Mouse (Mus musculus): ENCODE results near the gene Prkd2.

Gene Prkd2

DNA sequence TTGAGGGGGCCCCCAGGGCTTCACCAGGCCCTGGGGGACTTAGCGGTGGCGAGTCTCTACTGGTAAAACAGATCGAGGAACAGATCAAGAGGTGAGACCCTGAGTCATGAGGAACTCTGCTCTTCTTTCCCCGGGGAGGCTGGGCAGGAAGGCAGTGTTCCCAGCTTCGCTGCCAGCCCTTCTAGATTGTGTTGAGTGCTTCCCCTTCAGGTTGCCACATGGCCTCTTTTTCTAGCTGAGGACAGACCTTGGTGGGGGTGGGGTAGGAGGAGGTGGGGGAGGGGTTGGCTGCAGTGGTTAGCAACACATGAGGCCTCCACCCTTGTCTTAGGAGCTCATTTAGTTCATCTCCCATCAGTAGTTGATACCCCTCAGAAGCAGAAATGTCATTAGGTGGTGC is 16.1 kb upstream of the Prkd2 start:
- no peak for DNase-seq (ENCODE audit: low read depth, low spot score)

DNA sequence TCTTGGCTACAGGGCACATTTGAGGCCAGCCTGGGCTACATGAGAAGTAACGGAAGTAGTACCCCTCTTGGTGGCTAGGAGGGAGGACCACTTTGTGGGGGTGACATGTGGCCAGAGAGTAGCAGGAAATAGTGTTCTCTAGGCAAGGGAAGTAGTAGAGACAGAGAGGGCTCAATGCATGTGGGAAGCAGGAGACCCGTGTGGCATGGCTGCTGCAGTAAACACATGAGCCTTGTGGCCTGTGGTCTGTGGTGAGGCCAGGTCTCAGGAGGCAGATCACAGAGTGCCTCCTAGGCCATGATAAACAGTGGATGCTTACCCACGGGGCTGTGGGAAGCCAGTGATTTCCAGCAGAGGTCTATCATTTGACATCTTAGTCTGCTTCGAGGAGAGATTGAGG is 15.4 kb upstream of the Prkd2 start:
- DNase-seq (ENCODE audit: low read depth, low spot score), result no peak

GRCm38 (mm10) chr7:16830449-16830848 is 12.3 kb upstream of the Prkd2 start:
- DNase-seq (ENCODE audit: low read depth, low spot score), result no peak

GRCm38 (mm10) chr7:16837916-16838803 is 4.5 kb upstream of the Prkd2 start:
- DNase-seq (ENCODE audit: low read depth, low spot score), result no peak

- no peak for DNase-seq (ENCODE audit: low read depth, low spot score)
Measured at GRCm38 (mm10) chr7:16838804-16839426, 3.8 kb upstream of the Prkd2 start.

DNA sequence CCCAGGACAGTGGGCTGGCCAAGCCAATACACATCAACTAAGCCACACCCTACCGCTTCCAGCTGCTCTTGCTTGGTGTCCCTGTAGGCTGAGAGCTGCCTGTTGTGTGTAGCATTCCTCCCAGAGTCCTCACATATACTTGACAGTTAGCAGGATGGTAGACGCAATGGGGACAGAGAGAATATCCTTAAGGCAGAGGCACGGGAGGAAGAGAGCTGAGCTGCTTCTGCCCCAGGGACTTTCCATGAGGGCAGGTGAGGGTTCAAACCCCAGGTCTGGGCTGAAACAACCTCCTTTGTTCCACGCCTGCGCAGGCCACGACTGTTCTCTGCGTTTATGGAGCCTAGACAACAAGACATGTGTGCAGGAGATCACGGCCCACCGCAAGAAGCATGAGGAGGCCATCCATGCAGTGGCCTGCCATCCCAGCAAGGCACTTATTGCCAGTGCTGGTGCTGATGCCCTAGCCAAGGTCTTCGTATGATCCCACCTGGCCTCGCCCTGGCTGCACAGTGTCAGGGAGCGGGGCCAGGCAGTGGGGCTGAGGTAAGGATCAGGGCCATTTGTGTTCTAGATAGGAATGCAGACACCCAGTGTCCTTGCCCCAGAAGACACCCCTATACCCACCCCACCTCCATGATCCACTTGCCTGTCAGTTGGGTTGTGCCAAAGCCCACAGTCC is 3.1 kb upstream of the Prkd2 start:
- no peak for DNase-seq (ENCODE audit: low read depth, low spot score)

GRCm38 (mm10) chr7:16840109-16840491 is 2.6 kb upstream of the Prkd2 start:
- no peak for DNase-seq (ENCODE audit: low read depth, low spot score)

DNA sequence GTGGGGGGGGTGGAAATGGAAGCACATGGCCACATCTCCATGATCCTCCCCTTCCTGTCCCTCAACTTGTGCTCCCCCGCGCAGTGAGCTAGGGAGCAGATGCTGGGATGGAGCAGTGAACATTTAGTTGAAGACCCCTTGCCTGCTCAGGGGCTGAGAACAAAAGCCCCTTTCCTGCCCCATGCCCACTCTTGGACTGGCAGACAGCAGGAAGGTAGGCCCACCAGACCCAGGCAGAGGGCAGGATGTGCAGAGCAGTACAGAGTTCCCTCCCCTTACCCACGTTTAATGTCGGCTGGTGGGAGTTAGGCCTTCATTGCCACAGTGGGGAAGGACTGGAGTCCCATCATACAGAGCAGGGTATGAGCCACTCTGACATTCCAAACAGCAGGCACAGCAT is 1.6 kb upstream of the Prkd2 start:
- DNase-seq (ENCODE audit: low read depth, low spot score), result no peak

DNA sequence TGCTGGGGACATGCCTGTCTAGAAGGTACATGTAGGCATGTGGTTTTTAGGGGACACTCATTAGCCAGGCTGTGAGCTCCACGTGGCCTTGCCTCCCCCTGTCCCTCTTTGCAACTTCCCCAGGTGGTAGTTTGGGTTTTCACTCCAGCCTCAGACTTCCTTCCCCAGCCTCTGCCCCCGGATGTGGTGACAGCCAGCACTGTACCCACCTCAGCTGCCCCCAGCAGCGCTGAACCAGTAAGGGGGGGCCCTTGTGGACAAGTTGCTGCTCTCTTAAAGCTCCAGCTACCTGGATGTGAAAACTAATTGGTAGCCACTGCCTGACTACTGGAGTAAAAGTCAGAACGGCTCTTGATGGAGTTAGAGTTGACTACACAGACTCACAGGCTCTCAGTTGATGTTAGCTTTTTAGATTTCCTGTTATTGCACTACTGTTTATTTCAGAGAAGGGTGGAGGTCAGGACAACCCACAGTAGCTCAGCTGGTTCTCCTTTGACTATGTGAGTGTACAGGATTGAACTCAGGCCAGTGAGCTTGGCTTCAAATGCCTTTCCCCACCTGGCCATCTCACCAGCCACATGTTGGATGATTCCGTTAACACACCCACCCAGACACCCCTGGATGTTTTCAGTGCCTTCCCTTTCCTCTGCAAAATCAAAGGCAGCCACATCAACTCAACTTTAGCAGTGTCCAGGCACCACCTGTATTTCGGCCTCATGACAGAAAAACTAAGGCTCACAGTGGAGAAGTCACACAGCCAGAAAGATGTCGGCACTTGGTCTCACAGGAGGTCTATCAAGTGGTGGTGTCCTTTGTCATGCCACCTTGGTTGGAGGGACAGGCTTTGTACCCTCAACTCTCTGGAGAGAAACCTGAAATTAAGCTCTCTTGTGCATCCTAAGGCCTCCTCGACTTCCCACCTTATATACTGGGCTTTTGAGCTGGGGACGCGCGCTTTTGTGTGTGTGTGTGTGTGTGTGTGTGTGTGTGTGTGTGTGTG is 841 bp upstream of the Prkd2 start:
- DNase-seq (ENCODE audit: low read depth, low spot score), result no peak

DNA sequence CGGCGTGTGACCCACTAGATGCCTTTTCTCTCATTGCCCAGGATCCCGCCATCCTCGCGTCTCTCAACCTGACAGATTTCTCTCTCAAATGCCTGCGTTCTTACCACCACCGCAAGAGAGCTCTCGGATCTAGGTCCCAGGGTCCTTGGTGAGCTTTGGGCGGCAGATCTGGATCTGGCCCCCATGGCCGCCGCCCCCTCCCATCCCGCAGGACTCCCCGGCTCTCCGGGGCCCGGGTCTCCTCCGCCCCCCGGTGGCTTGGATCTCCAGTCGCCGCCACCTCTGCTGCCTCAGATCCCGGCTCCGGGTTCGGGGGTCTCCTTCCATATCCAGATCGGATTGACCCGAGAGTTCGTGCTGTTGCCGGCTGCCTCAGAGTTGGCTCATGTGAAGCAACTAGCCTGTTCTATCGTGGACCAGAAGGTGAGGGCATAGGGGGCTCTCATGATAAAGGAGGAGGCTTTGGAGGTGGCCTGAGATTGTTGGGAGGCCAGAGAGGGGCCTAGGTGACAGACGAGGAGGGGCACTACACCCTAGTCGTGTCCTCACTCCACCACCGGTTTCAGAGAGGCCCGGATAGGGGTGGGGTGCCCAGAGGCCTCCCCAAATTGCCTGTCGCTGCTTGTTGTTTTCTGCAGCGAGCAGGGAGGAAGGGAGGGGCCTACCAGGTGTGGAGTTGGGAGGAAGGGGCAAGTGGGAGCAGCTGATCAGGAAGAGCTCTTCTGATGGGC is 904 bp downstream of the Prkd2 start:
- DNase-seq (ENCODE audit: low read depth, low spot score), result no peak

- DNase-seq (ENCODE audit: low read depth, low spot score), result no peak
Measured at GRCm38 (mm10) chr7:16844696-16845071, 2.0 kb downstream of the Prkd2 start.

DNA sequence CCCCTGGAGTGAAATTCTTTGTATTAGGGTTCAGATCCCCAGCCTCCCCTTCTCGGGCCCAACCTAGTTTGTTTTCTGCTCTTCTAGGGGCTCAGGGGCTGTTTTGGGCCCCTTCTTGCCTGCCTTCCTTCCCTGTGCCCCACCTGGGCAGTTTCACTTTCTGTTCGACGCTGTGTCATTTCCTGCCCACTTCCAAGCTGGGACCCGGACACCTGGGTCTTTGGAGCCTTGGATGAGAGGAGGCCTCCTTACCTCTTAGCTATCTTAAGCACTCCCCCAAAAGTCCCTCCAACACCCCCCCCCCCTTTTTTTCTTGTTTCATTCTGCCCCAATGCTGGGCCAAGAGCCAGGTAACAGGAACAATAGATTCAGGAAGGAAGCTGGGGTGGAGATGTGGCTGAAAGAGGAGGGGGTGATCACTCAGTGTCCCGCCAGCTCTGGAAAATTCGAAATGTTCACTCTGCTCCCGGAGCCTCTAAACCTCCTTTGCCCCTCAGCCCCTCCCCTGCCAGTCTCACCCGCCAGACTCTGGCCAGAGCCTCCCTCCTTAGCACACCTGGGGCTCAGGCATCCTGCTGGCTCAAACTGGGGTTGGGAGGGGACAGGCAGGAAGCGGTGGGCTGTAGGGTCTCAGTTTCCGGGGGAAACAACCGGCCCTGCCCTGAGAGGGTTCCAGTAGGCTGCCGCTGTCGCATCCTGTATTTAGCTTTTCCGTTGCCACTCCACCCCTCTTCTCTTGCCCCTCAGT is 2.5 kb downstream of the Prkd2 start:
- no peak for DNase-seq (ENCODE audit: low read depth, low spot score)

DNA sequence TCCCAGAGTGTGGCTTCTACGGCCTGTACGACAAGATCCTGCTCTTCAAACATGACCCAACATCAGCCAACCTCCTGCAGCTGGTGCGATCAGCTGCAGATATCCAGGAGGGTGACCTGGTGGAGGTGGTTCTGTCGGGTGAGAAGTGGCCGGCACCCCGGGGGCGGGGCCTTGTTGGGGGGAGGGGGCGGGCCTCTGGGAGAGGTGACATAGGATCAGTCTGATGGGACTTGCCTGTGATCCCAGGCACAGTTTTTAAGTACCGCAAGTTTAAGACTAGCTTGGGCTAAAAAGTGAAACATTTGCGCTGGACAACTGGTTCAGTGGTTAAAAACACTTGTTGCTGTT is 3.1 kb downstream of the Prkd2 start:
- DNase-seq (ENCODE audit: low read depth, low spot score), result no peak

GRCm38 (mm10) chr7:16846775-16847174 is 4.1 kb downstream of the Prkd2 start:
- DNase-seq (ENCODE audit: low read depth, low spot score), result no peak

DNA sequence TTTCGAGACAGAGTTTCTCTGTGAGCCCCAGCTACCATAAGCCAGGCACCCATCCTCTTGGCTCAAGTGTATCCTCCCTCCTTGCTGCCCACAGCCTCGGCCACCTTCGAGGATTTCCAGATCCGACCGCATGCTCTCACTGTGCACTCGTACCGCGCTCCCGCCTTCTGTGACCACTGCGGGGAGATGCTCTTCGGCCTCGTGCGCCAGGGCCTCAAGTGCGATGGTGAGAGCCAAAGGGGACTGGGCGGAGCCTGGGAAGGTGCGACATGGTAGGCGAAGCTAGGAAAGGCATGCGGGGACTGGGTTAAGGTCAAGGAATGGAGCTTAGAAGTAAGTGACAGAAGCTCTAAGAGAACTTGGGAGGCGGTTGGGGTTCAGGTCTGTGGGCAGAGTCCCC is 4.8 kb downstream of the Prkd2 start:
- no peak for DNase-seq (ENCODE audit: low read depth, low spot score)

DNA sequence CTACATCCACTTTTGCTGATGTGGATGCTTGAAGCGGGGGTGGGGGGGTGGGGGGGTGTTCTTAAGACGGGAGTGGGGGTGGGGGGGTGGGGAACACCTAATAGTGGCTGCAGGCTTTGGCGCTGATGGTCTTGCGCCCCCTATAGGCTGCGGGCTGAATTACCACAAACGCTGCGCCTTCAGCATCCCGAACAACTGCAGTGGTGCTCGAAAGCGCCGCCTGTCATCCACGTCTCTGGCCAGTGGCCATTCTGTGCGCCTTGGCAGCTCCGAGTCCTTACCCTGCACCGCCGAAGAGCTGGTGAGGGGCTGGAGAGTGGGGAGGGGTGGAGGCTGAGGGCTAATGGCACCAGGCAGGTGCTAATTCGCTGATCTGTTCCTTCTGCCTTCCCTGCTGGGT is 5.9 kb downstream of the Prkd2 start:
- DNase-seq (ENCODE audit: low read depth, low spot score), result no peak

- DNase-seq (ENCODE audit: low read depth, low spot score), result no peak
Measured at GRCm38 (mm10) chr7:16851636-16852035, 8.9 kb downstream of the Prkd2 start.

DNA sequence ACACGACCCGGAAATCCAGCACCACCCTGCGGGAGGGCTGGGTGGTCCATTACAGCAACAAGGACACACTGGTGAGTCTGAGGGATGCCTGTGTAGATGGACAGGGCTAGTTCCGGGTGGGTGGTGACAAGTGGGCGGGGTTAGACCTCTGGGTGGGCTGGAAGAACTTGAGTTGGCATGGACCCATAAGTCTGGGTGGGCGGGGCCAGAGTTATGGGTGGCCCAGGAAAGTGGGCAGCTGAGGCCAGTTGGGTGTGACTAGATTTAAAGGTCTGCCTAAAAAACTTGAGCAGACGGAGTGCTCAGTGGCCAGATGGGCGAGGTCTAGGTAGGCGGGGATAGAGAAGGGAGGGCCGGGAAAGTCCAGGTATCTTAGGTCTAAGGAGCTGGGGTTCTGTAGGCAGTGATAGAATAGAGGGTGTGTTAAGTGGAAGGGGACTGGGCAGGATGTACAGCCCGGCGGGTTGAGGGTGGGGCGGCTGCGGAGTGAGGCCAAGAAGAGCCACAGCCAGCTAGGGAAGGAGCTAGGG is 10.7 kb downstream of the Prkd2 start:
- DNase-seq (ENCODE audit: low read depth, low spot score), result no peak

GRCm38 (mm10) chr7:16858336-16858735 is 15.6 kb downstream of the Prkd2 start:
- no peak for DNase-seq (ENCODE audit: low read depth, low spot score)
